Mouse (Mus musculus): ENCODE measurements at regions not wholly inside any gene's neighbourhood (a gene's known extent, or its start where the extent isn't known, plus 50 kb on each side); places are given as distances from the start of the nearest gene placed in this dataset.

DNA sequence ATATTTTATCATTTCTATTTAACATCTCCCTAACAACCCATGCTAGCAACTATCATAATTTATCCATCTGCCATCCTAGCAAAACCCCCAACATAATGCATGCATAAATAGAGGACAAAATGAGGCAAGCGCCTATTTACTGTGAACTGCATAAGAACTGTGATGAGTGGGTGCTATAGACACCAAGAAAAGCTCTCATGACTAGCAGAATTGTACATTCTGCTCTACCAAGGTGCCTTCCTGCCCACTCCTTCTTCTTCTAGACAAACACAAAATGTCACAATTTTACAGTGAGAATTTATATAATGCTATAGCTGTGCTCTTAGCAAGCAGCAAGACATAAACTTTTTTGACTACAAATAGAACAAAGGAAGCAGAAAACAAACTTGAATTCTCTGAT lies 305.9 kb downstream of the Brinp1 start:
- Histone ChIP-seq H3K27ac (ENCODE audit: low read depth, low read length) (no peak overlapping the region), H3K27me3 (ENCODE audit: control insufficient read depth, insufficient read depth, low read length) (no peaks in the 10 kb centered on the region), H3K36me3 (ENCODE audit: control insufficient read depth, insufficient read depth, low read length) (no peaks in the 10 kb centered on the region), H3K4me1 (ENCODE audit: control insufficient read depth, insufficient read depth, low read length) (no peaks in the 10 kb centered on the region), H3K9ac (replicated peaks; ENCODE audit: low read depth, low read length) (no peak overlapping the region), H3K4me2 (ENCODE audit: low read depth, low read length) (no peak overlapping the region), H3K9me3 (ENCODE audit: control insufficient read depth, low read length) (no peaks in the 10 kb centered on the region), H3K4me3 (ENCODE audit: low read depth, low read length) (no peak overlapping the region)
- 84% methylated on average over 1 of the region's 1 CpGs for WGBS
- ATAC-seq (ENCODE audit: low read depth), result no peak

DNA sequence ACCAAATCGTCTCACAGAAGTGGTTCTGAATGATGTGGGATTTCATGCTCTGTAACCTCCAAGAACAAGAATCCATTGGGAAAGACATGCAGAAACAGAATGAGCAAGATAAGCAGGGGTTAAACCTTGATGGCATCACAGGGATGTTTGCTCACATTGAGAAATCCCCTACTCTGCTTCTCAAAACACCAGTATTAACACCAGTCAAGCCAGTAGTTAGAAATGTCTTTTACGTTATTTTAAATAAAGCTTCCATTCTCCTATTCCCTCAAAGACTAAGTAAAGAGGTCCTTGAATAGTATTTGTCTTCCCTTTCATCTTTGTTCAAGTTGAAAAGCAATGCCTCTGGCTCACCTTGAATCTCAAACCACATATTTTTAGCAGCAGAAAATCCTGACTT lies 320.9 kb downstream of the Brinp1 start:
- no peak for ATAC-seq (ENCODE audit: low read depth)
- H3K9ac ChIP-seq (replicated peaks; ENCODE audit: low read depth, low read length), result no peak overlapping the region

DNA sequence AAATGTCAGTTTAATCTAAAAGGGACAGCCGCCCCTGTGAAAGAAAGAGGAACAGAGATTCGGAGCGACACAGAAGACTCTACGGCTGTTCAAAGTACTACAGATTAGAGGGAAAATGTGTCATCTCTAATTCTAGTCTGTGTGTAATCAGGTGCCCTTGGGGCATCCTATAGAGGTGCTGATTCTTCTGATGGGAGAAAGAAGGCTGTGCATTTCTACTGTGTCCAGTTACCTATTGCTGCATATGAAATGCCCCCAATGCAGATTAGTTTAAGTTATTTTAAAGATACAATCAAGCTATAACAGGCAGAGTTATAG lies 330.2 kb downstream of the Brinp1 start:
- WGBS, result 13% methylated on average over 4 of the region's 4 CpGs
- H3K27me3 ChIP-seq (ENCODE audit: control insufficient read depth, insufficient read depth, low read length), result no peaks in the 10 kb centered on the region
- H3K9ac ChIP-seq (replicated peaks; ENCODE audit: low read depth, low read length), result no peak overlapping the region
- peak; percentile 62 for ATAC-seq (ENCODE audit: low read depth)
- no peak overlapping the region for H3K27ac ChIP-seq (ENCODE audit: low read depth, low read length)
- H3K4me1 ChIP-seq (ENCODE audit: control insufficient read depth, insufficient read depth, low read length), result no peaks in the 10 kb centered on the region
- no peak overlapping the region for H3K4me2 ChIP-seq (ENCODE audit: low read depth, low read length)
- no peaks in the 10 kb centered on the region for H3K36me3 ChIP-seq (ENCODE audit: control insufficient read depth, insufficient read depth, low read length)
- no peak overlapping the region for H3K4me3 ChIP-seq (ENCODE audit: low read depth, low read length)
- H3K9me3 ChIP-seq (ENCODE audit: control insufficient read depth, low read length), result no peaks in the 10 kb centered on the region

More for the DNA sequence above, 320.9 kb downstream of the Brinp1 start:
- Histone ChIP-seq H3K27ac (ENCODE audit: low read depth, low read length) (no peak overlapping the region), H3K27me3 (ENCODE audit: control insufficient read depth, insufficient read depth, low read length) (no peaks in the 10 kb centered on the region), H3K4me3 (ENCODE audit: low read depth, low read length) (no peak overlapping the region), H3K9me3 (ENCODE audit: control insufficient read depth, low read length) (no peaks in the 10 kb centered on the region), H3K4me2 (ENCODE audit: low read depth, low read length) (no peak overlapping the region), H3K36me3 (ENCODE audit: control insufficient read depth, insufficient read depth, low read length) (no peaks in the 10 kb centered on the region), H3K4me1 (ENCODE audit: control insufficient read depth, insufficient read depth, low read length) (no peaks in the 10 kb centered on the region)
- 88% methylated on average over 2 of the region's 2 CpGs for WGBS

DNA sequence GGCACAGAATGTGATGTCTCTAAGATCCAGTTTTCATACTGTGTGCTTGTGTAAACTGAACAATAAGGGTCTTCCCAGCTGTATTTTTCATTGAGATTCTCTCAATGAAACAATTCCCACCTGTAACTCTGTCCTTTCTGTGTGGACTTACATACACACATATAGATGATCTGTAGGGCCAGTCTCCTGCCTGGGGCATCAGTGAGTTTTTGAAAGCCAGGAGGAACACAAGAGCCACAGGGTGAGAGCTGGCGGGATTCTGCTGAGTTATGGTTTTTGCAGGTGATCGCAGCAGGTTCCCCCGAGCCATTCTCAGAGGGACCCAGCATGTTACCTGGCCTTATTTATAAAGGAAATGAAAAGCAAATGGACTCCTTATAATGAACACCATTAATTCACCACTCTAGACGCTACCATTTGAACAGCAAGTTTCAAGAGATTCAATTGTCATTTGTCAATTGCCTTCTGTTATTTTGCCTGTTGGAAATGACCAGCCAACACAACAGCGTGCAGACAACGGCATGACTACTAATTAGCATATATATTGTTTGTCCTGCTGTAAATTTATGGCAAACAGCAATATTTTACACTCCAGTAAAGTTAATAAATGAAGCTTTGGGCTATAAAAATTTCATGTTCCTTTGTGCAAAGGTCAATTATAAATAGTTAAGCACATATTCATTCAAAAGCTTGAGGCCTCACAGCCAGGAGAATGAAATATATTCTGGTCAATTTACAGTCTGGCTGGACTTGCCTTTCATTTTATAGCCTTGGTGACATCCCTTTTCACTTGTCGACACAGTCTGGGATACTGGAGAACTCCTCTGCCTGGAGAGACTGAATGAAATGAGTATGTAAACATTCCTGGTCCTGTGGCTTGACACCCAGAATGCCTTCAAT lies 330.8 kb downstream of the Brinp1 start:
- Histone ChIP-seq H3K36me3 (ENCODE audit: control insufficient read depth, insufficient read depth, low read length) (no peaks in the 10 kb centered on the region), H3K4me1 (ENCODE audit: control insufficient read depth, insufficient read depth, low read length) (no peaks in the 10 kb centered on the region), H3K9ac (replicated peaks; ENCODE audit: low read depth, low read length) (no peak overlapping the region), H3K9me3 (ENCODE audit: control insufficient read depth, low read length) (no peaks in the 10 kb centered on the region), H3K4me2 (ENCODE audit: low read depth, low read length) (no peak overlapping the region), H3K27ac (ENCODE audit: low read depth, low read length) (no peak overlapping the region), H3K27me3 (ENCODE audit: control insufficient read depth, insufficient read depth, low read length) (no peaks in the 10 kb centered on the region), H3K4me3 (ENCODE audit: low read depth, low read length) (no peak overlapping the region)
- peak; percentile 75 for ATAC-seq (ENCODE audit: low read depth)
- 24% methylated on average over 7 of the region's 7 CpGs for WGBS

DNA sequence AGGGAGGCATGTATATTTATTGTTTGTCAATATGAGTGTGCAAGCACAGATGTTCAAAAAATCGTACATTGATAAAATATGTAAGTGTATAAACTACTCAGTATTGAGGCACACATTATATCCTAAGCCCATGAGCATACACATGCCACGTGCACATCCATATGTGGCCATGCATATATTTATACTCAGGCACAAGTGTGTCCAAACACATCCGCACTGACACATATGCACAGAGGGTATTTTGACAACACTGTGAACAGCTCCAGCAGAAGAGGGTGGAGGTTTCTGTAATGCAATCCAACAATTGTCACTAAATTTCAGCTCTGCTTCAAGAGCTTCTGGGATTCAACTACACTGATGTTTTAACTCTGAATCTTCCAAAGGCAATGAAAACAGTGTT lies 333.6 kb downstream of the Brinp1 start:
- no peak for ATAC-seq (ENCODE audit: low read depth)
- no peak overlapping the region for H3K9ac ChIP-seq (replicated peaks; ENCODE audit: low read depth, low read length)

DNA sequence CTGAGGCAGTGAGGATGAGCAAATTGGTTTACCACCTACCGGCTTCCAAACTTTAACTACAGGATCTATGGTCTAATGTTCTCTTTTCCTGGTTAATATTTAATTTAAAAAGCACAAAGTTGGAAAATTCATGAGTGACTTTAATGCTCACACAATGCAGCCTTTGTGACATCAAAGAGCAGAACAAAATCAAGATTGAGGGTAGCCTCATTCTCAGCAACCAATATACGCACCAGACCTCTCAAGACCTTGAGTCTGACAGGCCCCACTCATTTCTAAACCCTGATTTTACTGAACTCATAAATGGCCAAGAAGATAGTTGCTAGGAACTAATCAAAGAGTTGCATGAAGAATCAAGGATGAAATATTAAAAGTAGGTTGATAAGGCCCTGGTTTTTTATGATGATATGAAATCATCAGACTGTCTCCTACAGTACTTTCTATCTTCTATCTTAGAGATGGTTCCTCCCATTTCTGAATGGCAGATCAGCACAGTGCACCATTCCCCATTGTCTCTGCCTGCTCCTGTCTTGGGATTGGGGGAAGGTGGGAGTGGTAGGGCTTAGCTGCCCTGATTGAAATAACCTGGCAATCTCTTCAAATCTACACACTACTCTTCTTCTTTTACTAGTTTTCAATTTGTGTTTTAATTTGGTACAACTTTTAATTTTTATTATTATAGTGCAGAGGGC lies 338.3 kb downstream of the Brinp1 start:
- H3K27ac ChIP-seq (ENCODE audit: low read depth, low read length), result no peak overlapping the region
- no peak overlapping the region for H3K4me2 ChIP-seq (ENCODE audit: low read depth, low read length)
- 87% methylated on average over 2 of the region's 2 CpGs for WGBS
- no peaks in the 10 kb centered on the region for H3K27me3 ChIP-seq (ENCODE audit: control insufficient read depth, insufficient read depth, low read length)
- H3K36me3 ChIP-seq (ENCODE audit: control insufficient read depth, insufficient read depth, low read length), result no peaks in the 10 kb centered on the region
- ATAC-seq (ENCODE audit: low read depth), result no peak
- H3K4me3 ChIP-seq (ENCODE audit: low read depth, low read length), result no peak overlapping the region
- no peaks in the 10 kb centered on the region for H3K4me1 ChIP-seq (ENCODE audit: control insufficient read depth, insufficient read depth, low read length)
- H3K9me3 ChIP-seq (ENCODE audit: control insufficient read depth, low read length), result no peaks in the 10 kb centered on the region
- no peak overlapping the region for H3K9ac ChIP-seq (replicated peaks; ENCODE audit: low read depth, low read length)

More for the DNA sequence above, 333.6 kb downstream of the Brinp1 start:
- Histone ChIP-seq H3K9me3 (ENCODE audit: control insufficient read depth, low read length) (no peaks in the 10 kb centered on the region), H3K4me3 (ENCODE audit: low read depth, low read length) (no peak overlapping the region), H3K4me2 (ENCODE audit: low read depth, low read length) (no peak overlapping the region), H3K4me1 (ENCODE audit: control insufficient read depth, insufficient read depth, low read length) (no peaks in the 10 kb centered on the region), H3K27ac (ENCODE audit: low read depth, low read length) (no peak overlapping the region), H3K36me3 (ENCODE audit: control insufficient read depth, insufficient read depth, low read length) (no peaks in the 10 kb centered on the region), H3K27me3 (ENCODE audit: control insufficient read depth, insufficient read depth, low read length) (no peaks in the 10 kb centered on the region)
- 90% methylated on average over 3 of the region's 3 CpGs for WGBS

DNA sequence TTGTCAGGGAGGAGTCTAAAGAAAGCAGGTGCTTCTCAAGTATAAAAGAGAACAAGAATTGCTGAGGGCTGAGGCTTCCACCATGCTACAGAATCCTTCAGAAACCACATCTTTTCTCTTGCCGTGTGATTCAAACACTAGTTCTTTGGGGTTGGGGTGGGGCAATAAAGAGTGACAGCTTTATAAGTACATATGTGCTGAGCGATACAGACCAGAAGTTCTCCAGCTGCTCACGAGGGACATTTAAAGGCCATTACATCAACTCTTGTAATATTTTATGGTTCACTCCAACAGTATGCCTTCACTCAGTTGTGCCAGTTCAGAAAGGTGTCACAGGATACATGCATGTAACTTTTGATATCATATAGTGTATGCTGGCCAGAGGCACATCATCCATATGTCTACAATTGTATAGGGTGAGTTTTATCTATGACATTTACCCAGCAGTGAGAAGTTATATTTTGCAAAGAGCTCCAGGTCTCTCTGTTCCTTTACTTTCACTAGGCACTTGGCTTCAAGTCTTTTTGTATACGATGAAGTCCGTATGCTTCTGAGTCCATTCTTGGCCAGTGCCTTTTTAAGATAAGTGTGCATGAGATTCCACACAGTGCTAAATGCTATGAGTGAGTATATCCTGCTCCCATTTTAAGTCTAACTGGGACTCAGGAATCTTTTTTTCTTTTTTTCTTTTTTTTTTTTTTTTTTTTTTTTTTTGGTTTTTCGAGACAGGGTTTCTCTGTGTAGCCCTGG lies 341.8 kb downstream of the Brinp1 start:
- H3K27ac ChIP-seq (ENCODE audit: low read depth, low read length), result no peak overlapping the region
- H3K4me3 ChIP-seq (ENCODE audit: low read depth, low read length), result no peak overlapping the region
- no peaks in the 10 kb centered on the region for H3K27me3 ChIP-seq (ENCODE audit: control insufficient read depth, insufficient read depth, low read length)
- H3K4me1 ChIP-seq (ENCODE audit: control insufficient read depth, insufficient read depth, low read length), result no peaks in the 10 kb centered on the region
- 90% methylated on average over 5 of the region's 6 CpGs for WGBS
- no peaks in the 10 kb centered on the region for H3K36me3 ChIP-seq (ENCODE audit: control insufficient read depth, insufficient read depth, low read length)
- no peak for ATAC-seq (ENCODE audit: low read depth)
- H3K9ac ChIP-seq (replicated peaks; ENCODE audit: low read depth, low read length), result no peak overlapping the region
- no peaks in the 10 kb centered on the region for H3K9me3 ChIP-seq (ENCODE audit: control insufficient read depth, low read length)
- no peak overlapping the region for H3K4me2 ChIP-seq (ENCODE audit: low read depth, low read length)

DNA sequence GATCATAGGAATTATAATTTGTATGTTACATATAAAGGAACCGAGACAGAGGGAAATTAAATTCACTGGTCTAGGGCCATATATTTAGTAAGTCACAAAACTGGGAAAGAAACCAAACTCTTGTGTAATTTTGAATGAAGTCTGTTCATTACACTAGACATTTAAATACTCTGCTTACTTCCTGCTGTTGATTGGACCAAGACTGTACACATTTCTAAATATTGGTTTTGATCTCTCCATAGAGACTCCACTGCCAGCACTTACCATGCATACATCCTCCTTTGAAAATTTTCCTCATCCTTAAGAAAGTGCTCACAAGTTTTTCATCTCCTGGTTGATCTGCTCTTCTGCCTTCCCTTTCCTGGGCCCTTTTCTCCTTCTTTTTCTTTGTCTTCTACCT lies 358.9 kb downstream of the Brinp1 start:
- H3K4me2 ChIP-seq (ENCODE audit: low read depth, low read length), result no peak overlapping the region
- H3K4me1 ChIP-seq (ENCODE audit: control insufficient read depth, insufficient read depth, low read length), result no peaks in the 10 kb centered on the region
- H3K27ac ChIP-seq (ENCODE audit: low read depth, low read length), result no peak overlapping the region
- no peaks in the 10 kb centered on the region for H3K27me3 ChIP-seq (ENCODE audit: control insufficient read depth, insufficient read depth, low read length)
- no peak overlapping the region for H3K9ac ChIP-seq (replicated peaks; ENCODE audit: low read depth, low read length)
- no peaks in the 10 kb centered on the region for H3K9me3 ChIP-seq (ENCODE audit: control insufficient read depth, low read length)
- H3K36me3 ChIP-seq (ENCODE audit: control insufficient read depth, insufficient read depth, low read length), result no peaks in the 10 kb centered on the region
- no peak for ATAC-seq (ENCODE audit: low read depth)
- no peak overlapping the region for H3K4me3 ChIP-seq (ENCODE audit: low read depth, low read length)
- 83% methylated on average over 1 of the region's 1 CpGs for whole genome bisulfite sequencing

DNA sequence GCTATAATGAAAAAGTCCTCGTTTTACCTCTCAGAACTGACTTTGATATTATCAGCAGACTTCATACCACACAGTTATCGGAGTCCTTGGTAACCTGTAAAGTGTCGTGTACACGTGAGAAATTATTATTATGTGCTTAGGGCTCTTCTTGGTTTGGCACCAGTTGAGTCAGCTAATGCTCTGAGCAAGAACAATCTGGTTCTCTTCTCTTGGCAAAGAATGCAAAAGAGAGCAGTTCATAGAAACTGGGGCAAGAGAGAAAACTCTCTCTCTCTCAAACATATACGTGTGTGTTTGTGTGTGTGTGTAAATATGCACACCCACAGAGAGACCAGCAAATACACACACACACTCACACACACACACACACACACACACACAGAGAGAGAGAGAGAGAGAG lies 378.8 kb downstream of the Brinp1 start:
- Histone ChIP-seq H3K9me3 (ENCODE audit: control insufficient read depth, low read length) (no peaks in the 10 kb centered on the region), H3K4me2 (ENCODE audit: low read depth, low read length) (no peak overlapping the region), H3K27me3 (ENCODE audit: control insufficient read depth, insufficient read depth, low read length) (no peaks in the 10 kb centered on the region), H3K27ac (ENCODE audit: low read depth, low read length) (no peak overlapping the region), H3K36me3 (ENCODE audit: control insufficient read depth, insufficient read depth, low read length) (no peaks in the 10 kb centered on the region), H3K4me3 (ENCODE audit: low read depth, low read length) (no peak overlapping the region), H3K9ac (replicated peaks; ENCODE audit: low read depth, low read length) (no peak overlapping the region), H3K4me1 (ENCODE audit: control insufficient read depth, insufficient read depth, low read length) (no peaks in the 10 kb centered on the region)
- no peak for ATAC-seq (ENCODE audit: low read depth)
- 87% methylated on average over 5 of the region's 5 CpGs for WGBS

All from neural tube, embryonic 14.5 days (tissue).